Mouse (Mus musculus) kidney, postnatal 25 days (tissue): ENCODE data around the gene Pcyt1a.
"Not testable (repeated sequence)": the region's sequence is repeated elsewhere in the genome, so short reads cannot be mapped to it uniquely, and the experiment has no call there.

Experiments used
- DNase-seq, 2 experiments: peaks; one replicate each; pipeline ENCODE4 v3.0.0; 2021; ENCODE audit warnings: mixed read lengths in 2 of 2

The Pcyt1a gene

DNA sequence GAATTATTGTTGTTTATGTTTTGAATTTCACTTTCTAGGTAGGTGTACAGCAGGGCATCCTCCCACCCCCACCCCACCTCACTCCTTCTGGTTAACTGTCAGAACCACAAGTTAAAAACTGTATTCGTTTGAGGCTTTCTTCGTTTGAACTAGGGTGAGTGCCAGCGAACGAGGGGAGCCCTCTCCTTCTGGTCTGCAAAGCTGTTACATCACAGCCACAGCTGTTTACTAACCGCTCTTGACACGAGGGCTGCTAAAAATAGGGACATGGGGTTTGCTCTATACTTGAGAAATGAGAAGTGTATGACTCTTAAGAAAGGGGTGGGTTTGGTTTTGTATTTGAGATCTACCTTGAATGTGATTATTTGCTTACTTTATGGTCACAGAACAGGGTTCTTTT, 3.3 kb downstream of the Pcyt1a start:
- DNase-seq: peak in 1 of 2 experiments; percentile 43

- DNase-seq: no peak
These were observed 4.0 kb downstream of the Pcyt1a start for GRCm38 (mm10) chr16:32434691-32435090.

- no peak for DNase-seq
These were observed 5.9 kb downstream of the Pcyt1a start for GRCm38 (mm10) chr16:32436657-32437056.

- DNase-seq: peak in 1 of 2 experiments; percentile 57
These were observed 6.5 kb downstream of the Pcyt1a start for GRCm38 (mm10) chr16:32437266-32437665.

GRCm38 (mm10) chr16:32441432-32441831, 10.7 kb downstream of the Pcyt1a start:
- no peak for DNase-seq

DNA sequence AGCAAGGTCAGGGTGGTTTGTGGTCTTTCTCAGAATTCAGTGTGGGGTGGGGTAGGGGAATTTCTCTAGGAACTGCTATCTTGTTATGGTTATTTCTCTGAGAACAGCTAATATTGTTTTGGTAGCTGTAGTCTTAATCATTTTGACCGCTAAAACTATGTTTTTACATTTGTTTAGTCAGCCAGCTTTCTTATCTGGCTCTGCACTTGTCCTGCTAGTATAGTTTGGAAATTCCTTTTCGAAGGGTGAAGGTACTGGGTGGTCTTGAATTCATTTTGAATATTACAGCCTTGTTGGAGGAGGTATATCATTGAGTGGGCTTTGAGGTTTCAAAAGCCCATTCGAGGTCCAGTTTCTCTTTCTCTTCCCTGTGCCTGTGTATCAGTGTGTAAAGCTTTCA, 13.9 kb downstream of the Pcyt1a start:
- DNase-seq: not testable (repeated sequence)

GRCm38 (mm10) chr16:32445558-32445957, 14.8 kb downstream of the Pcyt1a start:
- DNase-seq: peak; percentile 25 to 57

DNA sequence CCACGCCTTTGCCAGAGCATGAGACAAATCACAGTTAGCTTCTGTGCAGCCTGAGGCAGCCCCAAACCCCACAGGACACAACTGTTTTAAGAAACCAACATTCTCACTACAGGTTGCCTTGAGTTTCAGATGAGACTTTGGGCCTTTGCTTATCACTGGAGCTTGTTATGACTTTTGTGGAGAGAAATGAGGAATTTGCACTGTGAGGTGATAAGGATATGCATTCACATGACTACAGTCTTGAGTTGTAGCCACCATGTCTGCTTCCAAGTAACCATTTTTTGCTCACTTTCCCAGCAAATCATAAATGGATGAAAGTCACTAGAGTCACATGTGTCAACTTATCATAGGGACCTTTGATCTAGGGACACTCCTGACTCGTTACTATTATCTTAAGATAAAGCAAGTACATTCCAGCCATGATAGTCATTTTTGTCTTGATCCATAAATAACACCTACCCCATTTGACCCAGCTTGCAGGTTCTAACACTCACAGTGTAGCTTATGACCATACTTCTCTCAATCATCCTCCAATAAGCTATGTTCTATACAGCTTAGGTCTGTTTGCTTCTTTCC, 15.9 kb downstream of the Pcyt1a start:
- DNase-seq: no peak

- no peak for DNase-seq
These were observed 18.9 kb downstream of the Pcyt1a start for GRCm38 (mm10) chr16:32449665-32450064.

GRCm38 (mm10) chr16:32450133-32450532, 19.4 kb downstream of the Pcyt1a start:
- DNase-seq: no peak

GRCm38 (mm10) chr16:32453102-32453501, 22.4 kb downstream of the Pcyt1a start:
- DNase-seq: no peak

DNA sequence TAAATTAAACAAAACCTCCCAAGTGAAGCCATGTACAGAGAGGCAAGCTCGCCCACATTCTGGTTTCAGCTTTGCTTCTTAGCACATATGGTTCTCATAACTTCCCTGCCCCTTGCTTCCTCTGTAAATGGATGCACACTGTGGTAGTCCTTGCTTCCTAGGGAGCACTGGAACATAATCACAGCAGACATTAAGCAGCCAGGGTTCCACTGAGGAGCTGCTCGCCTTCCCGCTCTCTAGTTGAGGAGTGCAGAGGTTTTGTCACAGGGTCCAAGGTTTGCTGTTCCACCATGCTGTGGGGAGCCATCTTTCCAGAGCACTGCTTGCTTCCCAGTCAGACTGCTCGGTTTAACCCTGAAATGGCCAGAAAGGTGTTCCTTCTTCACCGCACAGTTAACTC, 23.9 kb downstream of the Pcyt1a start:
- DNase-seq: no peak

- DNase-seq: no peak
These were observed 25.4 kb downstream of the Pcyt1a start for GRCm38 (mm10) chr16:32456086-32456485.

GRCm38 (mm10) chr16:32456761-32457160, 26.0 kb downstream of the Pcyt1a start:
- DNase-seq: no peak

GRCm38 (mm10) chr16:32457589-32458386, 27.1 kb downstream of the Pcyt1a start:
- DNase-seq: peak; percentile 82 to 83

GRCm38 (mm10) chr16:32460518-32460917, 29.8 kb downstream of the Pcyt1a start:
- DNase-seq: peak in 1 of 2 experiments; percentile 11

GRCm38 (mm10) chr16:32461713-32462112, 31.0 kb downstream of the Pcyt1a start:
- DNase-seq: no peak

DNA sequence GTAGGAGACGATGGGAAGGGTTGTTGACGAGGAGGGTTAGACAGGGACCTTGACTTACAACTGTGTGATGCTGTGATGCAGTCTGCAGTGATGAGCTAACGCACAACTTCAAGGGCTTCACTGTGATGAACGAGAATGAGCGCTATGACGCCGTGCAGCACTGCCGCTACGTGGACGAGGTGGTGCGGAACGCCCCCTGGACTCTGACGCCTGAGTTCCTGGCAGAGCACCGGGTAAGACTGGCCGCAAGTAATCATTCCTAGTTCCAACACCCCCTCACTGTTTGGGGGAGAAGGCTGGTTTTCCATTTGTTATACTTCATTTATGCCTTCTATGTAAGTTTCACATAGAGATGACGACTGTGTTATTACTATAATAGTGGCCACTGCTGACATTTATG, 32.2 kb downstream of the Pcyt1a start:
- no peak for DNase-seq

GRCm38 (mm10) chr16:32463426-32463825, 32.7 kb downstream of the Pcyt1a start:
- DNase-seq: no peak

GRCm38 (mm10) chr16:32464908-32465307, 34.2 kb downstream of the Pcyt1a start:
- no peak for DNase-seq

DNA sequence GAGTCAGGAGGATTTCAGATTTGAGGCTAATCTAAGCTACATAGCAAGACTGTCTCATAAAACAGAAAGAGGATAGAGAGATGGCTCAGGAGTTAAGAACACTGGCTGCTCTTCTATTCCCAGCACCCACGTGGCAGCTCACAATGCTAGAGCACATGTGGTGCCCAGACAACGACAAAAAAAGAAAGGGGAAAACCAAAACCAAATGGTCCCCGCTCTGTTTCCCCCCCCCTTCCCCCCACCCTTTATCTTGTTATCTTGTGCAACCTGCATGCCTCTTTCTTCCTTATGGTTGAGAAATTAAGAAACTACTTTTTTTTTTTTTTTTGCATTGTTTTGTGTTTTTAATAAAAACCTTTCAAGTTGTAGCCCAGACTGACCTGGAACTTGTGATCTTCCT, 37.8 kb downstream of the Pcyt1a start:
- DNase-seq: no peak

DNA sequence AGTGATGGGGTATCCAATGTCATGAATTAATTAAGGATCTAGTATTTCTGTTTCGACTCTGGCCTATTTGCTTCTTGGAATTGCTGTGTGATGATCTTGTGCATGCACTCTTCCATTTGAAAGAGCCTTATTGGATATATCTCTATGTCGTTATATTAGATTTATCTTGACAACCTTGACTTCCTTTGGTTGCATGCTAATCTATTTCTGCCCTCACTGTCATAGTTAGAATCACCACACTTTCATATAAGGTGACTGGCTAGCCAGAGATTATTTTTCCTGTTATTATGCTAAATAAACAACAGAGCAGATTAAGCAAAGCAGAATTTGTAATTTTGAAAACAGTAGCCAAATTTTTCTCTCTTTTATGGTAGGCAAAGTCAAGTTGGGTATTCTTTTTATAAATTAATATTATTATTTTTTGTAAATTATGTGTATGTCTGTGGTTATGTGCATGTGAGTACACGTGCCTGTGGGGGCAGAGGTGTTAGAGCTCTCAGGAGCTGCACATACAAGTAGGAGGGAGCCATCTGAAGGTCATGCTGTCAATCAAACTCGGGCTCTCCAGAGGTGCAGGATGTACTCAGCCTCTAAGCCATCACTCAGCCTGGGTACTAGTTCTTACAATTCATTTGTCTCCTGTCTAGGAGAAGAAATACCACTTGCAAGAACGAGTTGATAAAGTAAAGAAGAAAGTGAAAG, 38.8 kb downstream of the Pcyt1a start:
- DNase-seq: no peak

DNA sequence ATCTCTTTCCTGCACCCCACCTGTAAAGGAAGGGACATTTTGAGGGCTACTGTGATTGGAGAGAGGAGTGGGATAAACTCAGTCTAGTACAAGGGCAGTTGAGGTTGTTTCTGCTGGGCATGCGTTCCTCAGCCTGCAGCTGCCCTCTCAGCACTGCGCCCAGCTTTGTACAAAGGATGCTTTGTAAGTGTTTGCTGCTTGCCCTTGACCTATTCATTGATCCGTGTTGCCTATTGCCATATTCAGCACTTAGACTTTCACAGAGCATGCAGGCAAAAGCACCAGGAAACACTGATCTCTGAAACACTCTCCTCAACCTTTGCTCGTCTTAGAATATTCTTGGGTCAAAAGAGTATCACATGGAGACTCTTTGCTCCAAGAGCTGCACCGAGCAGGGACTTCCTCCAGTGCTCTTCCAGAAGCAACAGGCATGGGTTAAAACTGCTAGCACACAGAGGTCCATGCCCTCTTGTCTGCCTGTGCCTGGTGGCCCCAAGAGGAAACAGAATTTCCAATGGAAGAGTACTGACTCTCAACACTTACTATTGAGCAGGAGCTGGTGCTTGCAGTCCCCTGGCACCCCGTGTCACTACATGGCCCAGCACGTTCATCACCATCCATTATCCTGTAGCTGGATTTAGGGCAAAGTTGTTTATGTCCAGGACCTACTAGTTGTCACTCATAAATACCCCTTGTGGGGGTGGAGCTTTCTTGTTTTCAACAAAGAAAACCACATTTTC, 41.7 kb downstream of the Pcyt1a start:
- DNase-seq: peak; percentile 32 to 63
